Mouse (Mus musculus) myocyte (in vitro differentiated cells): ENCODE measurements around the gene Wnt1. TPM values are rescaled to one million over a fixed set of nuclear protein-coding genes. Genes with fewer than 3 reads are reported as not detected.

Experiments used
- H3K27me3 ChIP-seq: one replicate; pipeline ENCODE4 v1.6.1; 2011; ENCODE audit not compliant: control insufficient read depth, insufficient read depth, insufficient read length
- H3K36me3 ChIP-seq: one replicate; pipeline ENCODE4 v1.6.1; 2011; ENCODE audit not compliant: control insufficient read depth, insufficient read depth
- H3K4me2 ChIP-seq: one replicate; pipeline ENCODE4 v1.6.1; 2011; ENCODE audit warnings: low read depth, control low read depth
- H3K4me3 ChIP-seq: one replicate; pipeline ENCODE4 v1.5.1; 2011; ENCODE audit warnings: mild to moderate bottlenecking, control low read depth, moderate library complexity
- H3K79me2 ChIP-seq: one replicate; pipeline ENCODE4 v1.6.1; 2011; ENCODE audit not compliant: control insufficient read depth, insufficient read depth
- H3ac ChIP-seq: one replicate; pipeline ENCODE4 v1.6.1; 2011; ENCODE audit not compliant: control insufficient read depth, insufficient read length
- CEBPB ChIP-seq: IDR thresholded peaks from 2 replicates; pipeline ENCODE4 v1.6.1; 2011; ENCODE audit warnings: mild to moderate bottlenecking, moderate library complexity; ENCODE audit not compliant: poor library complexity, insufficient read depth, severe bottlenecking
- E2F4 ChIP-seq: IDR thresholded peaks from one replicate; pipeline ENCODE4 v1.6.1; 2011; ENCODE audit warnings: mild to moderate bottlenecking, control low read depth, moderate library complexity; ENCODE audit not compliant: insufficient read depth
- MAX ChIP-seq: IDR thresholded peaks from one replicate; pipeline ENCODE4 v1.6.1; 2011; ENCODE audit warnings: low read depth, mild to moderate bottlenecking, control low read depth
- MYOD1 ChIP-seq, 3 experiments: IDR thresholded peaks; one replicate each; pipeline ENCODE4 v1.6.1; 2011; ENCODE audit warnings: control low read depth in 2 of 3, low read depth in 2 of 3, mild to moderate bottlenecking in 2 of 3, moderate library complexity in 1 of 3; ENCODE audit not compliant: insufficient read length in 2 of 3, control insufficient read depth in 1 of 3
- MYOG ChIP-seq, 3 experiments: IDR thresholded peaks; one replicate each; pipeline ENCODE4 v1.6.1; 2011; ENCODE audit warnings: control low read depth in 2 of 3, low read depth in 2 of 3, mild to moderate bottlenecking in 2 of 3; ENCODE audit not compliant: insufficient read length in 2 of 3, control insufficient read depth in 1 of 3, insufficient read depth in 1 of 3
- POLR2A ChIP-seq: IDR thresholded peaks from one replicate; pipeline ENCODE4 v1.6.1; 2011; ENCODE audit warnings: low read depth, mild to moderate bottlenecking, control low read depth, moderate library complexity; ENCODE audit not compliant: insufficient read length
- POLR2AphosphoS2 ChIP-seq: IDR thresholded peaks from one replicate; pipeline ENCODE4 v1.6.1; 2011; ENCODE audit warnings: low read depth, control low read depth; ENCODE audit not compliant: insufficient read length
- REST ChIP-seq: IDR thresholded peaks from one replicate; pipeline ENCODE4 v1.6.1; 2011; ENCODE audit warnings: mild to moderate bottlenecking, control low read depth, moderate library complexity; ENCODE audit not compliant: insufficient read depth, insufficient read length
- SRF ChIP-seq: IDR thresholded peaks from one replicate; pipeline ENCODE4 v1.6.1; 2011; ENCODE audit warnings: low read depth; ENCODE audit not compliant: control insufficient read depth, insufficient read length
- TCF12 ChIP-seq: IDR thresholded peaks from one replicate; pipeline ENCODE4 v1.6.1; 2011; ENCODE audit warnings: mild to moderate bottlenecking, control low read depth; ENCODE audit not compliant: poor library complexity, insufficient read depth, severe bottlenecking
- TCF3 ChIP-seq: IDR thresholded peaks from one replicate; pipeline ENCODE4 v1.6.1; 2011; ENCODE audit warnings: low read depth, control low read depth; ENCODE audit not compliant: insufficient read length
- USF1 ChIP-seq: IDR thresholded peaks from one replicate; pipeline ENCODE4 v1.6.1; 2011; ENCODE audit warnings: low read depth, mild to moderate bottlenecking, control low read depth, moderate library complexity
- polyA plus RNA-seq: library from polyadenylated mRNA; unstranded; fragments of >200 nt; fragmentation: generic; extraction: Trizol; gene quantifications from one replicate; pipeline ENCODE4 v1.2.1, GENCODE M21; 2012; ENCODE audit warnings: missing spikeins

Gene Wnt1
- polyA plus RNA-seq, 1 experiment = 0.06 TPM

DNA sequence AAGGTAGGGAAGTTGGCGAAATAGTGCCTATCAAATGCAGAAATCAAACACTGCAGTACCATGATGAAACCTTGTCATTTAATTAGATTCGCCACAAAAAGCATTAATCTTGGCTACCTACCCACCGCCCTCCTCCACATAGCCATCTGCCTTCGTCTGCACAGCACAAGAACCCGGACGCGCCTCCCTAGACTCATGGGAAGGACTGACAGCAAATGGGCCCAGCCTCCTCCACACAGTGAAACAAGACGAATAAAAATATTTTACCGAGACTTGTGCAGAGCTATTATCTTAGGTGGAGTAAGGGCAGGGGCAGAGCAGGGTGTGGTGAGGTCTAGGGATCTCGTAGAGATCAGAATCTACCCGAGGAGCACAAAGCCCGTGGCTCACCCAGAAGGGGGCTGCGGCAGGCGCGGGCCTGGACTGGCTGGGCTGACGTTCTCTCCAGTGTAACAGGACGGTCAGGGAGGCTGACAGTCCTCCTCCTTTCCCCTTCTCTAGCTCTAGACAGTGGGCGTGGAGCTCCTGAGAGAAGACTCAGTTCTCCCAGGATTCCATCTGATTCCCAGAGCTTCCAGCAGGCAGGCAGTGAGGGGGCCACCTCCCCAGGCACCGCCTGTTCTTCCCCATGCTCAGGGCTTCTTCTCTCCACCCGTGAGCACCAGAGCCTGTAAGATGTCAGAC is 23.2 kb downstream of the Wnt1 start:
- peaks cover 30% of the 10 kb centered on the region for H3K36me3 ChIP-seq
- H3K4me2 ChIP-seq = no peak overlapping the region
- H3K4me3 ChIP-seq = no peak overlapping the region
- H3K79me2 ChIP-seq = no peaks in the 10 kb centered on the region
- no peak for TF ChIP-seq TCF12
- TF ChIP-seq REST = no peak
- H3K27me3 ChIP-seq = peaks cover under 1% of the 10 kb centered on the region
- no peak overlapping the region for H3ac ChIP-seq

GRCm38 (mm10) chr15:98818171-98818570 is 28.5 kb downstream of the Wnt1 start:
- Histone ChIP-seq H3K4me2 (no peak overlapping the region), H3K27me3 (no peaks in the 10 kb centered on the region), H3ac (no peak overlapping the region), H3K4me3 (no peak overlapping the region), H3K79me2 (no peaks in the 10 kb centered on the region), H3K36me3 (peaks cover 37% of the 10 kb centered on the region)
- TF ChIP-seq MYOG (IDR thresholded peaks at IDR 0.05; ENCODE audit: control insufficient read depth in 1 of 3, insufficient read depth in 1 of 3, insufficient read length in 2 of 3, low read depth in 2 of 3) (no peak), MYOD1 (IDR thresholded peaks at IDR 0.05; ENCODE audit: control insufficient read depth in 1 of 3, insufficient read length in 2 of 3, low read depth in 2 of 3) (no peak), SRF (no peak), TCF12 (no peak), REST (no peak), CEBPB (no peak), E2F4 (no peak), TCF3 (no peak), POLR2A (no peak)

GRCm38 (mm10) chr15:98820937-98821336 is 31.3 kb downstream of the Wnt1 start:
- TF ChIP-seq MYOG (IDR thresholded peaks at IDR 0.05; ENCODE audit: control insufficient read depth in 1 of 3, insufficient read depth in 1 of 3, insufficient read length in 2 of 3, low read depth in 2 of 3) (no peak), POLR2A (no peak), TCF3 (no peak), E2F4 (no peak), CEBPB (no peak), MYOD1 (IDR thresholded peaks at IDR 0.05; ENCODE audit: control insufficient read depth in 1 of 3, insufficient read length in 2 of 3, low read depth in 2 of 3) (no peak), TCF12 (no peak), MAX (no peak), POLR2AphosphoS2 (no peak), REST (no peak), USF1 (no peak), SRF (no peak)
- H3K79me2 ChIP-seq = peaks cover 16% of the 10 kb centered on the region
- H3K4me3 ChIP-seq = no peak overlapping the region
- H3K27me3 ChIP-seq = no peaks in the 10 kb centered on the region
- peaks cover 38% of the 10 kb centered on the region for H3K36me3 ChIP-seq
- H3K4me2 ChIP-seq = no peak overlapping the region
- H3ac ChIP-seq = no peak overlapping the region

- Histone ChIP-seq H3ac (no peak overlapping the region), H3K79me2 (peaks cover 19% of the 10 kb centered on the region), H3K4me3 (no peak overlapping the region), H3K4me2 (no peak overlapping the region), H3K27me3 (no peaks in the 10 kb centered on the region), H3K36me3 (peaks cover 37% of the 10 kb centered on the region)
- no peak for TF ChIP-seq CEBPB
- TF ChIP-seq POLR2A = no peak
- TF ChIP-seq SRF = no peak
- no peak for TF ChIP-seq MYOD1 (IDR thresholded peaks at IDR 0.05; ENCODE audit: control insufficient read depth in 1 of 3, insufficient read length in 2 of 3, low read depth in 2 of 3)
- TF ChIP-seq MAX = no peak
- no peak for TF ChIP-seq USF1
- no peak for TF ChIP-seq REST
Observed at GRCm38 (mm10) chr15:98821403-98821802, 31.7 kb downstream of the Wnt1 start.

- Histone ChIP-seq H3K79me2 (peaks cover 26% of the 10 kb centered on the region), H3ac (no peak overlapping the region), H3K4me2 (no peak overlapping the region), H3K36me3 (peaks cover 37% of the 10 kb centered on the region), H3K27me3 (no peaks in the 10 kb centered on the region), H3K4me3 (no peak overlapping the region)
- no peak for TF ChIP-seq SRF
- TF ChIP-seq REST = no peak
- no peak for TF ChIP-seq E2F4
- TF ChIP-seq TCF12 = no peak
- no peak for TF ChIP-seq MYOD1 (IDR thresholded peaks at IDR 0.05; ENCODE audit: control insufficient read depth in 1 of 3, insufficient read length in 2 of 3, low read depth in 2 of 3)
- no peak for TF ChIP-seq POLR2A
- no peak for TF ChIP-seq CEBPB
- no peak for TF ChIP-seq USF1
Observed at GRCm38 (mm10) chr15:98822147-98822546, 32.5 kb downstream of the Wnt1 start.
